Mouse (Mus musculus) cerebellum, adult 2 months (tissue): ENCODE measurements around the gene Olfr785.

Source experiments
- CTCF ChIP-seq: fragments of 200-500 bp; IDR thresholded peaks from 2 replicates; pipeline ENCODE4 v1.5.1; 2011; ENCODE audit warnings: low read depth, mild to moderate bottlenecking, control low read depth, low read length, moderate library complexity, borderline replicate concordance; ENCODE audit not compliant: insufficient read depth
- POLR2A ChIP-seq: fragments of 200-500 bp; IDR thresholded peaks from 2 replicates; pipeline ENCODE4 v1.6.1; 2011; ENCODE audit warnings: low read length, control low read depth, borderline replicate concordance; ENCODE audit not compliant: insufficient read depth

DNA sequence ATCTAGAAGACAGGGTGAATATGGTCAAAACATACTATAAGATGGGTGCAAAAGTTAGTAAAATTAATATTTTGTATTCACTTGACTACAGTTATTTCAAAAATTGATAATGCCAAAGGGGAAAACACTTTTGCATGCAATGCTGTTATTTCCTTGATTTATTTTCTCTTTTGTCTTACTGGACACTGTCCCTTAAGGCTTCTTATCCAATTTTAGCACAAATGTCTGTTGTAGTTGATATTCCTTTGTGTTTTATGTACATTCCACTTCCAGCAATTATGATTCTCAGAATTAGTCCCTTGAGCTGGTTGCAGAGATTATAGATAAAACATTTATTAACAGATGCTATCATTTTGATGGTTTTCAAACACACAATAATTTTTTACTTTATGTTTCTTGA is 21.8 kb downstream of the Olfr785 start, which contains the start of gene Olfr786:
- TF ChIP-seq CTCF (no peak), POLR2A (no peak)
